Mouse (Mus musculus): ENCODE data around the gene Cxcr2. TPM values are rescaled to one million over a fixed set of nuclear protein-coding genes. Genes with fewer than 3 reads are reported as not detected.

Cxcr2 gene
- polyA plus RNA-seq, 2 experiments: 0.13 TPM; not detected in 1

DNA sequence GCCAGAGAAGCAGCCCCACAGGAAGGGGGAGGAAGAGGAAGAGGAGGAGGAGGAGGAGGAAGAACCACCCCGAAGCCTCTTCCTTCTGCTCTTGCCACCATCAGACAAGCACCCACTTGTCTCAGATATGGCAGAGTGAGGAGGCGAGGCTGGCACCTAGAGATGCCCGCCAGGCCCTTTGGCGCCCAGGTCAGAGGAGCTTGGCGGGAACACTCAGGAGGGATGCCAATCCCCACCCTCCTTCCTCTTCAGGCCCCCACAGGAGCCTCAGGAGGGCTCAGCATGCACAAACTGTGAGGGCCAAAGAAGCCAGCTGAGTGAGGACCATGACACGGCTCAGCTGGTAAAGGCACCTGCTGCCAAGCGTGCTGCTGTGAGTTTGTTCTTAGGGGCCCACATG is 32.7 kb upstream of the Cxcr2 start:
- Histone ChIP-seq H3K4me1 (ENCODE audit: control insufficient read depth, insufficient read depth, low read length) (no peaks in the 10 kb centered on the region; the same call in 1 of the 2 replicates), H3K9me3 (ENCODE audit: control insufficient read depth, low read length) (no peaks in the 10 kb centered on the region), H3K27me3 (ENCODE audit: control insufficient read depth, insufficient read depth, low read length) (peaks cover 10% of the 10 kb centered on the region; the same call in 1 of the 2 replicates), H3K4me3 (replicated peaks; ENCODE audit: low read length) (no peak overlapping the region), H3K36me3 (ENCODE audit: control insufficient read depth, insufficient read depth, low read length) (no peaks in the 10 kb centered on the region), H3K9ac (ENCODE audit: low read depth, low read length, severe bottlenecking) (no peak overlapping the region), H3K4me2 (replicated peaks; ENCODE audit: low read depth, low read length, severe bottlenecking) (no peak overlapping the region), H3K27ac (replicated peaks; ENCODE audit: low read depth, low read length) (no peak overlapping the region)
- no peak for TF ChIP-seq POLR2A (IDR thresholded peaks at IDR 0.05; ENCODE audit: borderline replicate concordance, extremely low read depth, insufficient read depth, insufficient read length)
- no peak for ATAC-seq (ENCODE audit: low FRiP score, low read depth)
- no peak for DNase-seq (ENCODE audit: low spot score)
- WGBS: 83% methylated on average over 6 of the region's 7 CpGs

DNA sequence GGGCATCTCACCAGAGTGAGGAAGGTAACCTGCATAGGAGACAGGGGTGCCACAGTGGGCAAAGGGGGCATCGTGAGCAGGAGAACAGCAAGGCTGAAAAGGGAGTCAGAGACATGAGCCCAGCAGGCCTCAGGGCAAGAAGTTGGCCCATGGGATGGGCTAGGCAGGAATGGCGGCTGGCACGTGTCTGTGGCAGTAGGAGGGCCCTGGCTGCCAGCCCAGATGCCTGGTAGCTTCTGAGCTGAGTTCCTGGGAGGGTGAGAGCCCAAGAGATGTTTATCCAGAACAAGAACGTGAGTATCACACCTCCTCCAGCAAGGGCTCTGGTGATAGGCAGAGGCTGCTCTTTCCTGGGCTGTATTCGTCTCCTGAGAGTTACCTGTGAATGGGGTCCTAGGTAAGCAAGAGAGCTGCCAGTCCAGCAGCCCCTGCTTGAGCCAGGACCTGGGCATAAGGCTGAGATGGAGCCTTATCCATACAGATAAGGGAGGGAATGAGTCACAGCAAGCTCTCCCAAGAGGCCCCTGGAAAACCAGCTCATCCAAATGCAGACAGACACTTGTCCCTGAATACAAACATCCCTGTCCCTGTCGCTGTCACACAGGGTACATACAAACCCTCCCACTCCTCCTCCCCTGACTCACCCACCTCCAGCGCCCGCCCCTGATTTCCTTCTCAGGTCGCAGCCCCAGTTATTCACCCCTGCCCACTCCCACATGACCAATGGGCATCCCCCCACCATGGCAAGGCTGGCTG is 31.8 kb upstream of the Cxcr2 start:
- peaks cover 10% of the 10 kb centered on the region; the same call in 1 of the 2 replicates for H3K27me3 ChIP-seq (ENCODE audit: control insufficient read depth, insufficient read depth, low read length)
- TF ChIP-seq POLR2A (IDR thresholded peaks at IDR 0.05; ENCODE audit: borderline replicate concordance, extremely low read depth, insufficient read depth, insufficient read length): no peak
- H3K9ac ChIP-seq (ENCODE audit: low read depth, low read length, severe bottlenecking): no peak overlapping the region
- no peaks in the 10 kb centered on the region for H3K36me3 ChIP-seq (ENCODE audit: control insufficient read depth, insufficient read depth, low read length)
- no peak overlapping the region for H3K4me3 ChIP-seq (replicated peaks; ENCODE audit: low read length)
- ATAC-seq (ENCODE audit: low FRiP score, low read depth): no peak
- H3K4me1 ChIP-seq (ENCODE audit: control insufficient read depth, insufficient read depth, low read length): no peaks in the 10 kb centered on the region; the same call in 1 of the 2 replicates
- no peaks in the 10 kb centered on the region for H3K9me3 ChIP-seq (ENCODE audit: control insufficient read depth, low read length)
- no peak for DNase-seq (ENCODE audit: low spot score)
- WGBS: 44% methylated on average over 9 of the region's 9 CpGs
- H3K27ac ChIP-seq (replicated peaks; ENCODE audit: low read depth, low read length): no peak overlapping the region
- no peak overlapping the region for H3K4me2 ChIP-seq (replicated peaks; ENCODE audit: low read depth, low read length, severe bottlenecking)

DNA sequence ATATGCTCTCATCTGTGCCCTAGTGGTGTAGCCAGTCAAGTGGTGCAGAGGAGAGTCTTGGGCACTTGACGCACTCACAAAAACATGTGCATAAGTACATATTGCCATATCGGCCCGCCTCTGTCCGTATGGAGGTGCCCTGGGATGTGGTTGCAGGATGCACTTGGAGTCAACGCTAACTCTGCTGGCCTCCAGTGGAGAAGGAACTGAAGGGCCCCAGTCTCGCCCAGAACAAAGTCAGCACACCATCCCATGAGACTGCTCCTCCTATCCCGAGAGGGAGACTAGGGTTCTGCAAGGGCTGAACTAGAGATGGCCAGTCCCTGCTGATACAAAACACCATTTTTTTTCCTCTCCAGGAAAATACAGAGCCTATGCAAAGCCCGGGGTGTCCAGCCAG is 30.6 kb upstream of the Cxcr2 start:
- Histone ChIP-seq H3K9me3 (ENCODE audit: control insufficient read depth, low read length) (no peaks in the 10 kb centered on the region), H3K27me3 (ENCODE audit: control insufficient read depth, insufficient read depth, low read length) (peaks cover 10% of the 10 kb centered on the region; the same call in 1 of the 2 replicates), H3K36me3 (ENCODE audit: control insufficient read depth, insufficient read depth, low read length) (no peaks in the 10 kb centered on the region), H3K4me3 (replicated peaks; ENCODE audit: low read length) (no peak overlapping the region), H3K4me1 (ENCODE audit: control insufficient read depth, insufficient read depth, low read length) (no peaks in the 10 kb centered on the region; the same call in 1 of the 2 replicates), H3K9ac (ENCODE audit: low read depth, low read length, severe bottlenecking) (no peak overlapping the region), H3K27ac (replicated peaks; ENCODE audit: low read depth, low read length) (no peak overlapping the region), H3K4me2 (replicated peaks; ENCODE audit: low read depth, low read length, severe bottlenecking) (no peak overlapping the region)
- TF ChIP-seq POLR2A (IDR thresholded peaks at IDR 0.05; ENCODE audit: borderline replicate concordance, extremely low read depth, insufficient read depth, insufficient read length): no peak
- ATAC-seq (ENCODE audit: low FRiP score, low read depth): no peak
- DNase-seq (ENCODE audit: low spot score): no peak
- 63% methylated on average over 8 of the region's 8 CpGs for WGBS

DNA sequence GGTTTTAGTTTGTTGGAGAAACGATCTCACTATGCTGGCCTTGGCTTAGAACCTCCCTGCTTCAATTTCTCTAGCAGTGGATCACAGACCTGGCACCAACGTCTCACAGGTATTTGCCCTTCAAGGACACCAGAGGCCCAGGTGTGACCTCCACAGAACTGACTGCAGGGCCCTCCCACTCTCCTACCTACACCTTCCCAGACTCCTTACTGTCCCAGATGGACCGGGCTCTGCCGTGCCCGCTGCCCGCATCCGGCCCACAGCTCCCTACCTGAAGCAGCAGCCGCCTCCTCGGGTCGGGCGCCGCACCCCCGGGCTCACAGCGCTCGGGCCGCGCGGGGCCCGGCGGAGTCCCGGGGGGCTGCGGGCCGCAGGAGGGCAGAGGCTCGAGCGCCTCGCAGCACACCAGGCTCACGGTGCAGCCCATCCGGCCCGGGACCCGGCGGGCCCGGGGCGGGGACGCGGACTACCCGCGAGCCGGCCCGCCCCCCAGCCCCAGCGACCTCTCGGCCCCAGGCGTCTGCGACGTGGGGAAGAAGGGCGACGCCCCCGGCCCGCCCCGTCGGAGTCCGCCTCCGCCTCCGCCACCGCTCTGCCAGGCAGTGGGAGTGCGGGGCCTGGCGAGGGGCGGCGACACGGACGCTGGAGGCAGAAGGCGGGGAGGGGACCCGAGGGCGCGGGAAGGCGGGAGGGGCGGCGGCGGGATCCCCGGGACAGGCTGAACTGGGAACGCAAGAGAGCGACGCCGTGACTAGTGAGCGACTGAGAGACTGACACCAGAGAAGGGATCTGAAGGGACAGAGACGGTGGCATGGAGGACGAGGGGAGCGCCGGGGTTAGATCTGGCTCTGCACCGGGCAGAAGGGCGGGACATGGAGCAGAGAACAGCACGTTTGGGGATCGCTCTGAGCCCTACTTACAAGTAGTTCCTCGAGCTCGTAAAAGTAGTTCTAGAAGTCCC is 29.5 kb upstream of the Cxcr2 start, which contains the start of gene Tns1:
Gene Tns1 (minus strand): TSS at position 429 of the 961 bp plus-strand sequence.
- Histone ChIP-seq H3K27ac (replicated peaks; ENCODE audit: low read depth, low read length) (no peak within 1 kb of the TSS), H3K9me3 (ENCODE audit: control insufficient read depth, low read length) (no peaks in the 10 kb centered on the region), H3K36me3 (ENCODE audit: control insufficient read depth, insufficient read depth, low read length) (no peaks in the 10 kb centered on the region), H3K4me2 (replicated peaks; ENCODE audit: low read depth, low read length, severe bottlenecking) (peak within 1 kb of the TSS; percentile 94), H3K9ac (ENCODE audit: low read depth, low read length, severe bottlenecking) (peak within 1 kb of the TSS; percentile 64), H3K27me3 (ENCODE audit: control insufficient read depth, insufficient read depth, low read length) (peaks cover 10% of the 10 kb centered on the region; the same call in 1 of the 2 replicates), H3K4me3 (replicated peaks; ENCODE audit: low read length) (peak within 1 kb of the TSS; percentile 52), H3K4me1 (ENCODE audit: control insufficient read depth, insufficient read depth, low read length) (no peaks in the 10 kb centered on the region; the same call in 1 of the 2 replicates)
- ATAC-seq (ENCODE audit: low FRiP score, low read depth) (peak; percentile 77), DNase-seq (ENCODE audit: low spot score) (peak; percentile 41)
- no peak for TF ChIP-seq POLR2A (IDR thresholded peaks at IDR 0.05; ENCODE audit: borderline replicate concordance, extremely low read depth, insufficient read depth, insufficient read length)
- whole genome bisulfite sequencing: 2% methylated on average over 66 of the region's 84 CpGs

DNA sequence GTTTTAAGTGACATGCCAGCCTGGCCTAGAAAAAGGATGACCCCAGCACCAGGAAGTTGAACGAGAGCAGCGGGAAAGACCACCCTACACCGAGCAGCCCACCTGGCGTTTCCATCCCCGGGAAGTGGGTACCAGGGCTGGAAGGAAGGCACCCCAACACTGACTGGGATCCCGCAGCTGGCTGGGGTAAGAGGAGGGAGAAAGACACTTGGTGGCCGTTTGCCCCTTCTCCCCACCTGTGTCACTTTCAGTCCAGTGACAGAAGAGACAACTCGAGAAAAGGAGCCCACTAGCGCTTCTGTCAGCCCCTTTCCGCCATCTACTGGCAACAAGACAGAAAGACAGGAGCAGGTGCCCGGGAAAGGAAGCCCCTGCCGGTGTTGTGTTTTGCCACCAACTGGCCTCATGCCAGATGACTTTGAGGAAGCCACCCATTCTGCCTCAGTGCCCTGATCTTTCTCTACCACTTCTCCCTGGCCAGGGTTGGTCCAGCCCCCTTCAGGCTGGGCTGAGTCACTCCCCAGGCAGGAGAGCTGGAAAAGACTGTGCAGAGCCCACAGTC is 28.7 kb upstream of the Cxcr2 start, which contains the start of gene Rufy4:
Gene Rufy4 (plus strand): TSS at position 551 of the 562 bp plus-strand sequence.
- DNase-seq (ENCODE audit: low spot score) (peak; percentile 69), ATAC-seq (ENCODE audit: low FRiP score, low read depth) (peak; percentile 51)
- peak within 1 kb of the TSS; percentile 64 for H3K9ac ChIP-seq (ENCODE audit: low read depth, low read length, severe bottlenecking)
- peak within 1 kb of the TSS; percentile 52 for H3K4me3 ChIP-seq (replicated peaks; ENCODE audit: low read length)
- H3K9me3 ChIP-seq (ENCODE audit: control insufficient read depth, low read length): no peaks in the 10 kb centered on the region
- TF ChIP-seq POLR2A (IDR thresholded peaks at IDR 0.05; ENCODE audit: borderline replicate concordance, extremely low read depth, insufficient read depth, insufficient read length): no peak
- no peaks in the 10 kb centered on the region; the same call in 1 of the 2 replicates for H3K4me1 ChIP-seq (ENCODE audit: control insufficient read depth, insufficient read depth, low read length)
- no peaks in the 10 kb centered on the region for H3K36me3 ChIP-seq (ENCODE audit: control insufficient read depth, insufficient read depth, low read length)
- no peak within 1 kb of the TSS for H3K27ac ChIP-seq (replicated peaks; ENCODE audit: low read depth, low read length)
- H3K4me2 ChIP-seq (replicated peaks; ENCODE audit: low read depth, low read length, severe bottlenecking): peak within 1 kb of the TSS; percentile 94
- WGBS: 1% methylated on average over 11 of the region's 12 CpGs
- H3K27me3 ChIP-seq (ENCODE audit: control insufficient read depth, insufficient read depth, low read length): peaks cover 10% of the 10 kb centered on the region; the same call in 1 of the 2 replicates
